Mouse (Mus musculus): ENCODE data around the gene Lrrc8e. TPM values are rescaled to one million over a fixed set of nuclear protein-coding genes. Genes with fewer than 3 reads are reported as not detected.

The Lrrc8e gene
- not detected in 2 replicates for polyA plus RNA-seq (2012; ENCODE audit: insufficient read depth, insufficient read length, missing spikeins)

- no peak within 1 kb of the TSS for H3K27ac ChIP-seq (replicated peaks; ENCODE audit: low read depth, low read length)
- H3K4me1 ChIP-seq (ENCODE audit: control insufficient read depth, insufficient read depth, insufficient read length, low read length) = no peaks in the 10 kb centered on the region
- peak within 1 kb of the TSS; percentile 32 for H3K4me3 ChIP-seq (ENCODE audit: insufficient read depth, low read depth, low read length)
Observed at GRCm38 (mm10) chr8:4226739-4227347, at the start of gene Lrrc8e. Gene Lrrc8e (plus strand): TSS chr8:4226827.

DNA sequence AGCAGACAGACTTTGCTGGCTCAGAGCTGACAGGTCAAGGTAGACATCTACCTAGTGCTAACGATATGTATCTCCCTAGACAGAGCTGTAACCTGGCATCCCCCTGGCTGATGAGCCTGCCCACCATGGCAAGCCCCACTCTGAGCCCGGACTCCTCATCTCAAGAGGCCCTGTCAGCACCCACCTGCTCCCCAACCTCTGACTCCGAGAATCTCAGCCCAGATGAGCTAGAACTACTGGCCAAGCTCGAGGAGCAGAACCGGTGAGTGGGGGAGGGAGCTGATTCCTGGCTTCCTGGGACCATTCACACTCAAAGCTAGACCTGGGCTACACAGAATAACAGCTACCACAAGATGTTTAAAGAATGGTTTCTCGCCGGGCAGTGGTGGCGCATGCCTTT, 43.2 kb upstream of the Lrrc8e start:
- H3K27ac ChIP-seq (replicated peaks; ENCODE audit: low read depth, low read length) = no peak overlapping the region
- no peaks in the 10 kb centered on the region for H3K4me1 ChIP-seq (ENCODE audit: control insufficient read depth, insufficient read depth, insufficient read length, low read length)
- H3K4me3 ChIP-seq (ENCODE audit: insufficient read depth, low read depth, low read length) = no peak overlapping the region

DNA sequence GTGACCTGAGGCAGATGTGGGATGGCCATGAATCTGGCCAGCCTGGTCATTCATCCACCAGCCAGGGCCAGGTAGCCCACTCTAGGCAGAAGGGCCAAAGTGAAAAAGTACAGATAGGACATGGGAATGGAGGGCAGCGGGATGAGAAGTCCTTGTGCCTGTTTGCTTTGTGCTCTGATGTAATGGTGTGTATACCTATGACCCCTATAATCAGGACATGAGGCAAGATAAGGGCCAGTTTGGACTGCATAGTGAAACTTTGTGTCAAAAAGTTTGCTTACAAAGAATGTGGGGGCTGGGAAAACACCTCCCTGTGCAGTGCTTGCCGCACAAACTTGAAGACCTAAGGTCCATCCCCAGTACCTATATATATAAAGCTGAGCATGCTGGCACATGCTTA, 40.5 kb upstream of the Lrrc8e start:
- no peak overlapping the region for H3K4me3 ChIP-seq (ENCODE audit: insufficient read depth, low read depth, low read length)
- no peaks in the 10 kb centered on the region for H3K4me1 ChIP-seq (ENCODE audit: control insufficient read depth, insufficient read depth, insufficient read length, low read length)
- H3K27ac ChIP-seq (replicated peaks; ENCODE audit: low read depth, low read length) = no peak overlapping the region

GRCm38 (mm10) chr8:4188605-4189004, 38.0 kb upstream of the Lrrc8e start:
- Histone ChIP-seq H3K27ac (replicated peaks; ENCODE audit: low read depth, low read length) (no peak overlapping the region), H3K4me1 (ENCODE audit: control insufficient read depth, insufficient read depth, insufficient read length, low read length) (no peaks in the 10 kb centered on the region), H3K4me3 (ENCODE audit: insufficient read depth, low read depth, low read length) (no peak overlapping the region)

GRCm38 (mm10) chr8:4189031-4189722, 37.5 kb upstream of the Lrrc8e start:
- no peak overlapping the region for H3K4me3 ChIP-seq (ENCODE audit: insufficient read depth, low read depth, low read length)
- H3K4me1 ChIP-seq (ENCODE audit: control insufficient read depth, insufficient read depth, insufficient read length, low read length) = no peaks in the 10 kb centered on the region
- H3K27ac ChIP-seq (replicated peaks; ENCODE audit: low read depth, low read length) = no peak overlapping the region

- Histone ChIP-seq H3K4me3 (ENCODE audit: insufficient read depth, low read depth, low read length) (no peak overlapping the region), H3K27ac (replicated peaks; ENCODE audit: low read depth, low read length) (no peak overlapping the region), H3K4me1 (ENCODE audit: control insufficient read depth, insufficient read depth, insufficient read length, low read length) (no peaks in the 10 kb centered on the region)
Observed at GRCm38 (mm10) chr8:4192305-4192704, 34.3 kb upstream of the Lrrc8e start.

GRCm38 (mm10) chr8:4192807-4193587, 33.6 kb upstream of the Lrrc8e start:
- Histone ChIP-seq H3K27ac (replicated peaks; ENCODE audit: low read depth, low read length) (no peak overlapping the region), H3K4me3 (ENCODE audit: insufficient read depth, low read depth, low read length) (no peak overlapping the region), H3K4me1 (ENCODE audit: control insufficient read depth, insufficient read depth, insufficient read length, low read length) (no peaks in the 10 kb centered on the region)

GRCm38 (mm10) chr8:4193588-4193894, 33.1 kb upstream of the Lrrc8e start:
- no peaks in the 10 kb centered on the region for H3K4me1 ChIP-seq (ENCODE audit: control insufficient read depth, insufficient read depth, insufficient read length, low read length)
- no peak overlapping the region for H3K4me3 ChIP-seq (ENCODE audit: insufficient read depth, low read depth, low read length)
- H3K27ac ChIP-seq (replicated peaks; ENCODE audit: low read depth, low read length) = no peak overlapping the region

DNA sequence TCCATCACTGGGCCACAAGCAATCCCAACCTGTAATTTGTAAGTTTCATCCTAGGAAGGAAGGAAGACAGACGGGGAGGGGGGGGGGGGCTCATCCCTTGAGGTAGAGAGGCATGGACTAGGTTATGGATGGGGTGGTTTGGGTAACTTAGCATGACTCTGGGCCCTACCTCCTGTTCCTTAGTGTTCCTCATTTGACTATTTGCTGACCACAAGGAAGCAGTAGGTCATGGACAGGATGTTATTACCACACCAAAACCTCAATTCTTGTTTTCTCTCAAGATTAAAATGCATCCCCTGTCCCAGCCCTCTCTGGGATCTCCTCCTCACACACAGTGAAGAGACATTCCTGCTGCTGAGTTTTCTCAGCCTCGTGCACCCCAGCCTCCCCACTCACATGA, 25.3 kb upstream of the Lrrc8e start:
- no peak overlapping the region for H3K27ac ChIP-seq (replicated peaks; ENCODE audit: low read depth, low read length)
- no peaks in the 10 kb centered on the region for H3K4me1 ChIP-seq (ENCODE audit: control insufficient read depth, insufficient read depth, insufficient read length, low read length)
- no peak overlapping the region for H3K4me3 ChIP-seq (ENCODE audit: insufficient read depth, low read depth, low read length)

DNA sequence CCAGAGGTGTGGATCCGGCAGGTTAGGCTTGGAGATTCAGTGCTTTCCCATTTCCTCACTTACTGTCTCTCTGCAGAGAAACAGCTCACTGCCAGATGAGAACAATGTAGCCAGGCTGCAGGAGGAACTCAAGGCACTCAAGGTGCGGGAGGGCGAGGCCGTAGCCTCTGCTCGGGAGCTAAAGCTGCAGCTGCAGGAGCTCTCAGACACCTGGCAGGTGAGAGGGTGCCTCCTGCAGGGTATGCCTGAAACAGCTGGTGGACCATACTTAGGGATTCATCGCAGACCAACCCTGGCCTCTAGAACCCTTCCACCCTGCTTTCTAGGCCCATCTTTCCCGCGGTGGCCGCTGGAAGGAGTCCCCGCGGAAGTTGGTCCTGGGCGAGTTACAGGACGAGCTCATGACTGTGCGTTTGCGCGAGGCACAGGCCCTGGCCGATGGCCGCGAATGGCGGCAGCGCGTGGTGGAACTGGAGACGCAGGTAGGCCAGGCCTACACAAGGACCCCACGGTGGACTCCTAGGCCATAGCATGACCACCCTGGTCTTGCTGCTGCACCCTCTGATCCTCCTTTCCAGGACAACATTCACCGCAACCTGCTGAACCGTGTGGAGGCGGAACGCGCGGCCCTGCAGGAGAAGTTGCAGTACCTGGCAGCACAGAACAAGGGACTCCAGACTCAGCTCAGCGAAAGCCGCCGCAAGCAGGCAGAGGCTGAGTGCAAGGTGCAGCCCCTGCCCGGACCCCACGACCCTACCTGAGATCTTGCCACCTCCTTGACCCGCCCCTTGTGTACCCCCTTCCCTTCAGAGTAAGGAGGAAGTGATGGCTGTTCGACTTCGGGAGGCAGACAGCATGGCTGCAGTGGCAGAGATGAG, 21.1 kb upstream of the Lrrc8e start:
- no peak overlapping the region for H3K27ac ChIP-seq (replicated peaks; ENCODE audit: low read depth, low read length)
- no peaks in the 10 kb centered on the region for H3K4me1 ChIP-seq (ENCODE audit: control insufficient read depth, insufficient read depth, insufficient read length, low read length)
- no peak overlapping the region for H3K4me3 ChIP-seq (ENCODE audit: insufficient read depth, low read depth, low read length)

DNA sequence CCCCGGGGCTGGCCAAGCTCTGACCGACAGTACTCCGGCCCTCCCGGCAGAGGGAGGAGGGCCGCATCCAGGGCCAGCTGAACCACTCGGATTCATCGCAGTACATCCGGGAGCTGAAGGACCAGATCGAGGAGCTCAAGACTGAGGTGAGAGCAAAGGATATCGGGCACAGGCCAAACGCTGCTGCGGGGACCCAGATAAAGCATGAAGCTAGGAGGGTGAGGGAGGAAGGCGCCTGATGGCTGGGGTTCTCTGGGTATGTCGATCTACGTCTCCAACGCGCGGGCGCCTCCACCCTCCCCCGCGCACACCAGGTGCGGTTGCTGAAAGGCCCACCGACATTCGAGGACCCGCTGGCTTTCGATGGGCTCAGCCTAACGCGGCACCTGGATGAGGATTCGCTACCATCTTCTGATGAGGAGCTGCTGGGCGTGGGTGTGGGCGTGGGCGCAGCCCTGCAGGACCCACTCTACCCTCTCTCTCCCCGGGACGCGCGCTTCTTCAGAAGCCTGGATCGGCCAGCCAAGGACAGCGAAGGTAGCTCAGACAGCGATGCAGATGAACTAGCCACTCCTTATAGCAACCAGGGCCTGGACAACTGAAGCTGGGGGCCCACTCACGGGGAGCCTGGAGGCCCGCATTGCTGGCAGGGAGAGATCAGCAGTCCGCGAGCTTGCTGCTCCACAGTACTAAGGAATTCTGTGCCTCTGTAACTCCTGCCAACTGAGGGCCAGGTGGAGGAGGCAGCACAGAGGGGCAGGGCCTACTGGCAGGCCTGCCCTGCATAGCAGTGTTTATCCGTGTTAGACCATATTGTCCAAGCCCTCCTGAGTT, 20.2 kb upstream of the Lrrc8e start:
- no peak overlapping the region for H3K27ac ChIP-seq (replicated peaks; ENCODE audit: low read depth, low read length)
- no peaks in the 10 kb centered on the region for H3K4me1 ChIP-seq (ENCODE audit: control insufficient read depth, insufficient read depth, insufficient read length, low read length)
- no peak overlapping the region for H3K4me3 ChIP-seq (ENCODE audit: insufficient read depth, low read depth, low read length)

DNA sequence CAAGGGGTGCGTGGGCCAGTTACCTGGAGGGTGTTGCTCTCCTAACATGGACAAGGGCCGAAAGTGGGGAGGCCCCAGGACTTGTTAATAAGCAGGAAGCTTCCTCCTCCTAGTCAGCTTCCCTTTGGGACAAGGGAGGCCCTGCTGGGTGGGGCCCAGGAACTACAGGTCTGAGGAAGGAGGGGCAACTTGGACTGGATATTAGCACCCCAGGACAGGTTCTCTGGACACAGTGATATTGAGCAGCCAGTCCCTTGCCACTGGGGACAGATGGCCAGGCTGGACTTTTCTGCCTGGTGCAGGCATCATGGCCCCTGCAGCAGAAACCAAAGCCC, 19.6 kb upstream of the Lrrc8e start:
- Histone ChIP-seq H3K4me3 (ENCODE audit: insufficient read depth, low read depth, low read length) (no peak overlapping the region), H3K27ac (replicated peaks; ENCODE audit: low read depth, low read length) (no peak overlapping the region), H3K4me1 (ENCODE audit: control insufficient read depth, insufficient read depth, insufficient read length, low read length) (no peaks in the 10 kb centered on the region)

GRCm38 (mm10) chr8:4211097-4211496, 15.5 kb upstream of the Lrrc8e start:
- Histone ChIP-seq H3K4me3 (ENCODE audit: insufficient read depth, low read depth, low read length) (no peak overlapping the region), H3K27ac (replicated peaks; ENCODE audit: low read depth, low read length) (no peak overlapping the region), H3K4me1 (ENCODE audit: control insufficient read depth, insufficient read depth, insufficient read length, low read length) (peaks cover 10% of the 10 kb centered on the region)

DNA sequence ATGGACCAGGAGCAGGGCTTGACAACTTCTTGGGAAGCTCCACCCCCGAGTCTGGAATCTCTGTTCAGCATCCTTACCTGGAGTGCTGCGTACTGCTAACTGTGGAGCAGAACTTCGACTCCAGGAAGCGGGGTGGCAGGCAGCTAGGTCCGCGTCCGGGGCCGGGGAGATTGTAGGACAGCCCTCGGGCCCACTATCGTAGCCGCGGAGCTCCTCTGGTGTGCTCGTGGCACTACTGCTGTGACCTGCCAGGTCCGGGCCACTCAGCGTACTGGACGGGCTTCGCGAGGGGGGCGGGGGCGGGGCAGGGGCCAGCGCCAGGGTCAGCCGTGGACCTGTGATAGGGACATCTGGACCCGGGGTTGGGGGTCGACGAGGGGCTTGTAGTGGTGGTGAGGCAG, 13.8 kb upstream of the Lrrc8e start:
- Histone ChIP-seq H3K4me3 (ENCODE audit: insufficient read depth, low read depth, low read length) (peak overlapping the region; percentile 59), H3K27ac (replicated peaks; ENCODE audit: low read depth, low read length) (no peak overlapping the region), H3K4me1 (ENCODE audit: control insufficient read depth, insufficient read depth, insufficient read length, low read length) (peaks cover 10% of the 10 kb centered on the region)

Data from brown adipose tissue, adult 24 weeks (tissue).